Mouse (Mus musculus) embryonic fibroblast, embryonic 13.5 days (primary cell): Measurements from ENCODE around the gene Car7. TPM values are rescaled to one million over a fixed set of nuclear protein-coding genes. Genes with fewer than 3 reads are reported as not detected.

Experiments
- H3K27ac ChIP-seq: 2 replicates; pipeline ENCODE4 v1.5.1; 2012; ENCODE audit warnings: low read length, control low read depth, inconsistent platforms; ENCODE audit not compliant: insufficient read depth
- H3K4me1 ChIP-seq: 2 replicates; pipeline ENCODE4 v1.6.1; 2011; ENCODE audit warnings: low read length; ENCODE audit not compliant: control insufficient read depth, insufficient read depth
- H3K4me3 ChIP-seq: 2 replicates; pipeline ENCODE4 v1.5.1; 2011; ENCODE audit warnings: mild to moderate bottlenecking, control low read depth, low read length; ENCODE audit not compliant: insufficient read depth
- CTCF ChIP-seq: IDR thresholded peaks from 2 replicates; pipeline ENCODE4 v1.5.1; 2011; ENCODE audit warnings: mild to moderate bottlenecking, control low read depth, low read length, moderate library complexity, borderline replicate concordance; ENCODE audit not compliant: insufficient read depth
- POLR2A ChIP-seq: IDR thresholded peaks from 2 replicates; pipeline ENCODE4 v1.6.1; 2011; ENCODE audit warnings: low read depth, mild to moderate bottlenecking, control low read depth, low read length, moderate library complexity
- polyA plus RNA-seq: library from polyadenylated mRNA; stranded (reverse); fragments of >200 nt; gene quantifications from 2 replicates; pipeline ENCODE4 v1.2.4, GENCODE M21; 2011; ENCODE audit warnings: low read depth; ENCODE audit not compliant: missing spikeins, insufficient read length

The Car7 gene
- polyA plus RNA-seq, 1 experiment: 0.84 TPM

DNA sequence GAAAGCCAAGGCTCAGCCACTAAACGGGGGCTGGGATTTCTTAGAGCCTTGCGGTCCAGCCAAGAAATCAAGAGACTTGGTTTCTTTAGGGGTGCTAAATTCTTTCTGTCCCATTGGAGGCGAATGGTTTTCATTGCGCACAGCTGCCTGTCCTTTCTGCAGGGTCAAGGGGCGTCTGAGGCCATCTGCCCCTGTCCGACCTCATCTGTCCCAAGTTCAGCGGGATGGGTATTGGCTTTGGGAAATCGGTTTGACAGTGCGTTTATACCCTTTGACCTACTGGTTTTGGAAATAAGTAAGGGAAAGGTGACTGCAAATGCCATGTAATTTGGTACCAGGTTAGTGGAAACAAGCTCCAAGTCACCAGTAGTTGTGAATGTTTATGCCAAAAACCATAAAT is 57.4 kb downstream of the Car7 start:
- TF ChIP-seq CTCF (no peak), POLR2A (no peak)
- Histone ChIP-seq H3K27ac (no peak overlapping the region), H3K4me3 (peak overlapping the region; percentile 65), H3K4me1 (no peaks in the 10 kb centered on the region)

GRCm38 (mm10) chr8:104592566-104592965 is 58.1 kb downstream of the Car7 start:
- H3K4me1 ChIP-seq: no peaks in the 10 kb centered on the region
- no peak overlapping the region for H3K4me3 ChIP-seq
- TF ChIP-seq CTCF (no peak), POLR2A (no peak)
- no peak overlapping the region for H3K27ac ChIP-seq

DNA sequence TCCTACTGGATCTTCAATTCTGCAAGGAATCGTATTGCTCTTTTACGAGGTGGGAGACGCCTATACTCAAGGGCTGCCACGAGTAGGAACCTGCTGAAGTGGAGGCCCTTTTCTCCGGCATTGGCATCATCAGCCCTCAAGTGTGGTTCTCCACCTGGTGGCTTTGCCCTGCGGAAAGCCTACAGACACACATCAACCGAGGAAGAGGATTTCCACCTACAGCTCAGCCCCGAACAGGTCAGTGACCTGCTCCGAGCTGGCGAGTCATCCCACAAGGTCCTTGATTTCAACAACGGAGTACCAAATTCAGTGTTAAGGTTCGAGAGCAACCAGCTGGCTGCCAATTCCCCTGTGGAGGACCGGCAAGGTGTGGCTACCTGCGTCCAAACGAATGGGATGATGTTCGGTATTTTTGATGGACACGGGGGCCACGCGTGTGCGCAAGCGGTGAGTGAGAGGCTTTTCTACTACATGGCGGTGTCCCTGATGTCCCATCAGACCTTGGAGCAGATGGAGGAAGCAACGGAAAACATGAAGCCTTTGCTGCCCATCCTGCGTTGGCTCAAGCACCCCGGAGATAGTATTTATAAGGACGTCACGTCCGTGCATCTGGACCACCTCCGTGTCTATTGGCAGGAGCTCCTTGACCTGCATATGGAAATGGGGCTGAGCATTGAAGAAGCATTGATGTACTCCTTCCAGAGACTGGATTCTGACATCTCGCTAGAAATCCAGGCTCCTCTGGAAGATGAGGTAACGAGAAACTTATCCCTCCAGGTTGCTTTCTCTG is 59.2 kb downstream of the Car7 start:
- TF ChIP-seq POLR2A (no peak), CTCF (no peak)
- Histone ChIP-seq H3K4me1 (no peaks in the 10 kb centered on the region), H3K4me3 (no peak overlapping the region), H3K27ac (no peak overlapping the region)

GRCm38 (mm10) chr8:104594611-104595362 is 60.3 kb downstream of the Car7 start:
- Histone ChIP-seq H3K4me1 (no peaks in the 10 kb centered on the region), H3K4me3 (no peak overlapping the region), H3K27ac (no peak overlapping the region)
- TF ChIP-seq CTCF: no peak
- no peak for TF ChIP-seq POLR2A

GRCm38 (mm10) chr8:104595773-104596536 is 61.5 kb downstream of the Car7 start:
- TF ChIP-seq POLR2A (no peak), CTCF (no peak)
- no peak overlapping the region for H3K27ac ChIP-seq
- H3K4me3 ChIP-seq: no peak overlapping the region
- H3K4me1 ChIP-seq: no peaks in the 10 kb centered on the region

- H3K27ac ChIP-seq: no peak overlapping the region
- H3K4me3 ChIP-seq: no peak overlapping the region
- H3K4me1 ChIP-seq: no peaks in the 10 kb centered on the region
- TF ChIP-seq CTCF (no peak), POLR2A (no peak)
These were observed 63.2 kb downstream of the Car7 start for GRCm38 (mm10) chr8:104597656-104598055.

- TF ChIP-seq CTCF: no peak
- TF ChIP-seq POLR2A: no peak
- H3K4me1 ChIP-seq: no peaks in the 10 kb centered on the region
- H3K27ac ChIP-seq: no peak overlapping the region
- no peak overlapping the region for H3K4me3 ChIP-seq
These were observed 64.0 kb downstream of the Car7 start for GRCm38 (mm10) chr8:104598496-104598895.

Other genes with a start within 250 kb of the Car7 start
- not detected in 2 replicates for gene Cmtm2a, start 241.5 kb upstream of the Car7 start, polyA plus RNA-seq
- gene Gm45711, start 224.6 kb upstream of the Car7 start, polyA plus RNA-seq: not detected in 2 replicates
- not detected in 2 replicates for gene Cmtm1, start 224.5 kb upstream of the Car7 start, polyA plus RNA-seq
- gene Gm11020, start 213.1 kb upstream of the Car7 start, polyA plus RNA-seq: not detected in 2 replicates
- gene Cmtm2b, start 212.5 kb upstream of the Car7 start, polyA plus RNA-seq: not detected in 2 replicates
- gene Cmtm3, start 195.3 kb upstream of the Car7 start, polyA plus RNA-seq: 133 and 134 TPM in 2 replicates
- 28.2 and 29.1 TPM in 2 replicates for gene Cmtm4, start 138.9 kb upstream of the Car7 start, polyA plus RNA-seq
- 106 and 135 TPM in 2 replicates for gene Dync1li2, start 91.6 kb upstream of the Car7 start, polyA plus RNA-seq
- 0.25 and 0.33 TPM in 2 replicates for gene Terb1, start 24.8 kb upstream of the Car7 start, polyA plus RNA-seq
- 69.9 and 85.6 TPM in 2 replicates for gene Nae1, start 52 bp upstream of the Car7 start, polyA plus RNA-seq
- 4.0 and 5.1 TPM in 2 replicates for gene Pdp2, start 56.8 kb downstream of the Car7 start, polyA plus RNA-seq
- gene Cdh16, start 89.7 kb downstream of the Car7 start, polyA plus RNA-seq: not detected in 2 replicates
- 4.9 and 7.2 TPM in 2 replicates for gene Rrad, start 96.6 kb downstream of the Car7 start, polyA plus RNA-seq
- gene Ciao2b, start 107.3 kb downstream of the Car7 start, polyA plus RNA-seq: 43.6 and 50.4 TPM in 2 replicates
- not detected in 2 replicates for gene Ces2a, start 199.3 kb downstream of the Car7 start, polyA plus RNA-seq